Comparison of ENCODE assay signal across 8 mouse cellular contexts in the genomic region with DNA sequence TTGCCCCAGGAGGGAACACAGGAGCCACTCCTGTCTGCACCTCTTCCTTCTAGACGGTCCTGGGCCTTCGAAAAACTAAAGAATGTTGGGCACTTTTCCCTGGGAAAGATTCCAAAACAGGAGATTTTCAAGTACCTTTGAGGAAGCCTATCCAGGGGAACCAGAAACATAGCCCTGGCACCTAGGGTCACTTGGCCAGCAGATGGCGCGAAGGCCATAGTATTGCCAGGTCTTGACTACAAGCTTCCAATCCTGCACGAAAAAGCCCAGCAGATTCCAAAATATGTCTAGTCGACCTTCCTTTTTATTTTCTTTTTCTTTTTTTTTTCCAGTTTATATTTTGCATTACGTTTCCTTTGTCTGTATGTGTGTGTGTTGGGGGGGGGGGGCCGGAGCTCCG. TPM values are rescaled to one million over a fixed set of nuclear protein-coding genes. Genes with fewer than 3 reads are reported as not detected.
DNase-seq lines count a peak whose midpoint lies in the region; ATAC-seq and TF ChIP-seq lines count a peak whose summit lies in the region.

No protein-coding gene starts in this region.

- no peak overlapping the region for H3K9ac ChIP-seq in kidney, embryonic 15.5 days
- no peak overlapping the region for H3K9ac ChIP-seq in MEL (ENCODE audit: control insufficient read depth, low read depth, low read length, poor library complexity, severe bottlenecking)

- H3K27ac ChIP-seq in kidney, embryonic 15.5 days = no peak overlapping the region
- no peak overlapping the region for H3K27ac ChIP-seq in MEL (ENCODE audit: control insufficient read depth, low read depth, low read length)
- no peak overlapping the region for H3K27ac ChIP-seq in small intestine, adult 2 months (ENCODE audit: insufficient read depth, low read depth, low read length)

- no peaks in the 10 kb centered on the region for H3K9me3 ChIP-seq in kidney, embryonic 15.5 days (replicated peaks)
- H3K9me3 ChIP-seq in MEL (replicated peaks; ENCODE audit: insufficient read depth, low read length) = no peaks in the 10 kb centered on the region

- no peak for TF ChIP-seq POLR2A in MEL (IDR thresholded peaks at IDR 0.05; ENCODE audit: control insufficient read depth in 1 of 2, insufficient read depth in 1 of 2, low read depth in 1 of 2, low read length in 2 of 2, poor library complexity in 1 of 2)
- no peak for TF ChIP-seq POLR2A in small intestine, adult 2 months (IDR thresholded peaks at IDR 0.05; ENCODE audit: low read depth, low read length)

- peaks cover 5% of the 10 kb centered on the region for H3K4me1 ChIP-seq in kidney, embryonic 15.5 days
- peaks cover 0 to 3% of the 10 kb centered on the region in 2 experiments; a peak in 1 of 4 replicates for H3K4me1 ChIP-seq in MEL (ENCODE audit: control insufficient read depth in 1 of 2, insufficient read depth in 2 of 2, low read length in 2 of 2)
- no peaks in the 10 kb centered on the region for H3K4me1 ChIP-seq in small intestine, adult 2 months (ENCODE audit: control insufficient read depth, insufficient read depth, insufficient read length, low read length)

- WGBS in kidney, embryonic 15.5 days = 54% methylated on average over 9 of the region's 9 CpGs
- WGBS in small intestine, adult 2 months = 52% methylated on average over 9 of the region's 9 CpGs

- H3K36me3 ChIP-seq in kidney, embryonic 15.5 days = no peaks in the 10 kb centered on the region
- no peaks in the 10 kb centered on the region for H3K36me3 ChIP-seq in MEL (ENCODE audit: control insufficient read depth in 1 of 2, insufficient read depth in 2 of 2, low read length in 2 of 2)
- no peaks in the 10 kb centered on the region for H3K36me3 ChIP-seq in small intestine, adult 2 months (ENCODE audit: control insufficient read depth, insufficient read depth, low read length)

- TF ChIP-seq CTCF in MEL (IDR thresholded peaks at IDR 0.05 in 2 of 3, conservative IDR thresholded peaks at IDR 0.05 in 1 of 3; ENCODE audit: control insufficient read depth in 1 of 3, insufficient read depth in 1 of 3, low read depth in 2 of 3, low read length in 3 of 3, poor library complexity in 1 of 3, severe bottlenecking in 1 of 3) = peak; percentile 18 to 60 (median 59); a peak in 5 of 6 replicates
- TF ChIP-seq CTCF in small intestine, adult 2 months (IDR thresholded peaks at IDR 0.05; ENCODE audit: extremely low read depth, insufficient read length, insufficient replicate concordance, low read depth, low read length) = peak; percentile 45; the same call in 1 of the 2 replicates

- no peaks in the 10 kb centered on the region for H3K27me3 ChIP-seq in kidney, embryonic 15.5 days
- no peaks in the 10 kb centered on the region for H3K27me3 ChIP-seq in MEL (ENCODE audit: control insufficient read depth in 1 of 2, insufficient read depth in 2 of 2, low read length in 2 of 2)
- no peaks in the 10 kb centered on the region for H3K27me3 ChIP-seq in small intestine, adult 2 months (ENCODE audit: control insufficient read depth, insufficient read depth, low read length)

- DNase-seq in adrenal gland, postnatal 14 days = peak; percentile 74
- no peak for DNase-seq in adrenal gland, adult 2 months
- DNase-seq in kidney, adult 18-20 months = peak; percentile 49
- peak; percentile 25 for DNase-seq in MEL (ENCODE audit: low read depth, low spot score)
- DNase-seq in kidney, postnatal 10 days = peak; percentile 74
- DNase-seq in frontal cortex, postnatal 14 days (ENCODE audit: low spot score in 2 of 2) = no peak

- TF ChIP-seq EP300 in MEL (IDR thresholded peaks at IDR 0.05; ENCODE audit: low read depth in 1 of 2, low read length in 2 of 2) = no peak

- TF ChIP-seq RAD21 in MEL (IDR thresholded peaks at IDR 0.05; ENCODE audit: low read depth, low read length) = peak; percentile 51

- no peaks in the 10 kb centered on the region for H3K79me2 ChIP-seq in MEL (ENCODE audit: control insufficient read depth, insufficient read depth, low read length, poor library complexity)

- ATAC-seq in kidney, embryonic 15.5 days (replicated peaks; ENCODE audit: low FRiP score) = no peak

- no peak overlapping the region for H3K4me2 ChIP-seq in kidney, embryonic 15.5 days

- H3K4me3 ChIP-seq in kidney, embryonic 15.5 days (replicated peaks) = no peak overlapping the region
- H3K4me3 ChIP-seq in MEL (ENCODE audit: control insufficient read depth in 1 of 2, insufficient read depth in 1 of 2, low read depth in 2 of 2, low read length in 2 of 2) = no peak overlapping the region
- no peak overlapping the region for H3K4me3 ChIP-seq in small intestine, adult 2 months (ENCODE audit: low read depth, low read length)

TF ChIP-seq in MEL, 35 proteins besides CTCF, POLR2A, EP300 and RAD21:
- no peak for TF ChIP-seq MYC (IDR thresholded peaks at IDR 0.05; ENCODE audit: low read depth, low read length)
- TF ChIP-seq SMC3 (IDR thresholded peaks at IDR 0.05; ENCODE audit: low read depth, low read length) = peak; percentile 71
- TF ChIP-seq MEF2A (IDR thresholded peaks at IDR 0.05; ENCODE audit: extremely low read depth, insufficient replicate concordance, low read depth, low read length, poor library complexity, severe bottlenecking) = no peak
- no peak for TF ChIP-seq KAT2A (conservative IDR thresholded peaks at IDR 0.05; ENCODE audit: low read depth, low read length)
- TF ChIP-seq ZC3H11A (IDR thresholded peaks at IDR 0.05; ENCODE audit: low read depth, low read length) = peak; percentile 46; the same call in 1 of the 2 replicates
- no peak for TF ChIP-seq ELF1 (IDR thresholded peaks at IDR 0.05; ENCODE audit: low read depth, low read length)

RNA-seq across cellular contexts. Expression of a gene that starts 5.8 kb away (rescaled TPM):
- total RNA-seq in adrenal gland, postnatal 14 days (2021) = 3.0 and 10.4 TPM in 2 replicates
- 1 to 10 TPM in 1 of 2 experiments, not detected in 1; 2.2 TPM for total RNA-seq in adrenal gland, adult 2 months (2021)
- not detected in 2 replicates for polyA plus RNA-seq in adrenal gland, adult 2 months (2012; rRNA removed)
- polyA plus RNA-seq in kidney, embryonic 15.5 days (2015; fragmentation: Nextera tagmentation; extraction: Ambion mirVana) = 5.4 and 6.8 TPM in 2 replicates
- total RNA-seq in MEL (2012; rRNA removed) = not detected in 2 replicates
- polyA plus RNA-seq in MEL (2012; ENCODE audit: insufficient read depth in 1 of 2, insufficient read length in 2 of 2, low read depth in 1 of 2, low replicate concordance in 2 of 2, missing spikeins in 1 of 2) = not detected
- polyA plus RNA-seq in small intestine, adult 2 months (2012; rRNA removed) = 0.65 TPM in 1 of 2 replicates, not detected in the other

RNA-seq across cellular contexts. Expression of a gene that starts 5.8 kb away (rescaled TPM):
- total RNA-seq in adrenal gland, postnatal 14 days (2021) = 46.6 and 47.1 TPM in 2 replicates
- total RNA-seq in adrenal gland, adult 2 months (2021) = 10 to 100 TPM; 62.9 to 72.5 TPM
- 64.5 and 88.5 TPM in 2 replicates for polyA plus RNA-seq in adrenal gland, adult 2 months (2012; rRNA removed)
- 16.9 and 17.5 TPM in 2 replicates for polyA plus RNA-seq in kidney, embryonic 15.5 days (2015; fragmentation: Nextera tagmentation; extraction: Ambion mirVana)
- 7.3 and 8.3 TPM in 2 replicates for total RNA-seq in MEL (2012; rRNA removed)
- polyA plus RNA-seq in MEL (2012; ENCODE audit: insufficient read depth in 1 of 2, insufficient read length in 2 of 2, low read depth in 1 of 2, low replicate concordance in 2 of 2, missing spikeins in 1 of 2) = 10 to 100 TPM in 1 of 2 experiments, not detected in 1; 40.1 TPM
- 23.4 and 34.4 TPM in 2 replicates for polyA plus RNA-seq in small intestine, adult 2 months (2012; rRNA removed)

Comparison
In these comparisons a context has a peak if more than half of its experiments do, and no peak if none do; other contexts are left out.
1. DNase-seq: peak in adrenal gland, postnatal 14 days (single experiment), kidney, adult 18-20 months (single experiment), MEL (single experiment) and kidney, postnatal 10 days (single experiment); none in adrenal gland, adult 2 months (single experiment) and frontal cortex, postnatal 14 days (0 of 2).